Mouse (Mus musculus) CH12.LX (cell line): ENCODE measurements around the gene 1700016K19Rik. TPM values are rescaled to one million over a fixed set of nuclear protein-coding genes. Genes with fewer than 3 reads are reported as not detected.

Experiments
- DNase-seq: peaks from one replicate; pipeline ENCODE4 v3.0.0-alpha.2; 2013; ENCODE audit errors: extremely low read depth
- H3K27ac ChIP-seq: 2 replicates; pipeline ENCODE4 v1.5.1; 2012; ENCODE audit warnings: low read depth, mild to moderate bottlenecking, control low read depth, moderate library complexity; ENCODE audit not compliant: insufficient read depth
- H3K27me3 ChIP-seq: replicated peaks from 2 replicates; pipeline ENCODE3; 2012; ENCODE audit warnings: inconsistent platforms
- H3K36me3 ChIP-seq, 2 experiments: replicated peaks in 1 of 2; 2 replicates each; pipeline versions ENCODE3 to v1.6.1; 2012; ENCODE audit warnings: inconsistent platforms in 1 of 2, low read length in 1 of 2, mild to moderate bottlenecking in 1 of 2, mixed read lengths in 1 of 2, moderate library complexity in 1 of 2; ENCODE audit not compliant: control insufficient read depth in 1 of 2, insufficient read depth in 1 of 2
- H3K4me1 ChIP-seq, 2 experiments: 2 replicates each; pipeline ENCODE4 v1.6.1; 2012; ENCODE audit warnings: inconsistent platforms in 1 of 2, moderate library complexity in 1 of 2; ENCODE audit not compliant: insufficient read depth in 2 of 2, control insufficient read depth in 1 of 2
- H3K4me2 ChIP-seq: 2 replicates; pipeline ENCODE4 v1.6.1; 2012; ENCODE audit warnings: low read depth, mild to moderate bottlenecking, control low read depth; ENCODE audit not compliant: poor library complexity, insufficient read depth, severe bottlenecking
- H3K4me3 ChIP-seq, 3 experiments: fragments of 150-350 bp in 1 of 3; sonication (generic) in 1 of 3; replicated peaks in 1 of 3; 2 replicates each; pipeline versions ENCODE3 to v1.5.1; 2011 to 2012; ENCODE audit warnings: low read depth in 2 of 3, low read length in 2 of 3, mild to moderate bottlenecking in 2 of 3, moderate library complexity in 2 of 3, control low read depth in 1 of 3, improper control_type of control experiment in 1 of 3, inconsistent platforms in 1 of 3, mixed read lengths in 1 of 3; ENCODE audit not compliant: poor library complexity in 1 of 3
- H3K79me2 ChIP-seq: replicated peaks from 2 replicates; pipeline ENCODE4 v1.6.1; 2012; ENCODE audit warnings: mild to moderate bottlenecking, moderate library complexity; ENCODE audit not compliant: control insufficient read depth, poor library complexity, insufficient read depth, severe bottlenecking; ENCODE audit errors: extremely low read depth
- H3K9ac ChIP-seq: 2 replicates; pipeline ENCODE4 v1.6.1; 2012; ENCODE audit warnings: low read depth, mild to moderate bottlenecking, control low read depth, moderate library complexity; ENCODE audit not compliant: insufficient read depth
- H3K9me3 ChIP-seq: replicated peaks from 2 replicates; pipeline ENCODE3; 2012; ENCODE audit warnings: low read length, inconsistent platforms, mixed read lengths
- CHD1 ChIP-seq: IDR thresholded peaks from 2 replicates; pipeline ENCODE4 v1.6.1; 2012; ENCODE audit warnings: low read depth, low read length, improper control_type of control experiment, inconsistent platforms
- CHD2 ChIP-seq: IDR thresholded peaks from 2 replicates; pipeline ENCODE4 v1.6.1; 2011; ENCODE audit warnings: low read length, improper control_type of control experiment
- E2F4 ChIP-seq: IDR thresholded peaks from 2 replicates; pipeline ENCODE4 v1.6.1; 2011; ENCODE audit warnings: low read depth, low read length, improper control_type of control experiment; ENCODE audit not compliant: insufficient replicate concordance
- ELF1 ChIP-seq: IDR thresholded peaks from 2 replicates; pipeline ENCODE4 v1.6.1; 2014; ENCODE audit warnings: low read depth, mild to moderate bottlenecking, inconsistent platforms, low read length, improper control_type of control experiment
- EP300 ChIP-seq: IDR thresholded peaks from 2 replicates; pipeline ENCODE4 v1.6.1; 2011; ENCODE audit warnings: low read length, improper control_type of control experiment
- GABPA ChIP-seq: IDR thresholded peaks from 2 replicates; pipeline ENCODE4 v1.6.1; 2012; ENCODE audit warnings: low read depth, low read length, improper control_type of control experiment, inconsistent platforms; ENCODE audit not compliant: insufficient replicate concordance
- HCFC1 ChIP-seq: IDR thresholded peaks from 2 replicates; pipeline ENCODE4 v1.6.1; 2012; ENCODE audit warnings: low read depth, mild to moderate bottlenecking, inconsistent platforms, low read length, improper control_type of control experiment
- IRF4 ChIP-seq: IDR thresholded peaks from 2 replicates; pipeline ENCODE4 v1.6.1; 2014; ENCODE audit warnings: low read depth, mild to moderate bottlenecking, inconsistent platforms, low read length, improper control_type of control experiment
- JUN ChIP-seq: IDR thresholded peaks from 2 replicates; pipeline ENCODE4 v1.6.1; 2011; ENCODE audit warnings: low read depth, mild to moderate bottlenecking, low read length, improper control_type of control experiment, moderate library complexity; ENCODE audit not compliant: insufficient read depth
- JUND ChIP-seq: conservative IDR thresholded peaks from 2 replicates; pipeline ENCODE4 v1.6.1; 2011; ENCODE audit warnings: low read depth, low read length, improper control_type of control experiment
- MAZ ChIP-seq: IDR thresholded peaks from 2 replicates; pipeline ENCODE4 v1.6.1; 2012; ENCODE audit warnings: low read depth, mild to moderate bottlenecking, inconsistent platforms, low read length, improper control_type of control experiment, moderate library complexity
- MEF2A ChIP-seq: IDR thresholded peaks from 2 replicates; pipeline ENCODE4 v1.6.1; 2014; ENCODE audit warnings: low read depth, mild to moderate bottlenecking, inconsistent platforms, low read length, improper control_type of control experiment, borderline replicate concordance
- MXI1 ChIP-seq: IDR thresholded peaks from 2 replicates; pipeline ENCODE4 v1.6.1; 2011; ENCODE audit warnings: mild to moderate bottlenecking, low read depth, low read length, improper control_type of control experiment
- MYC ChIP-seq: IDR thresholded peaks from 2 replicates; pipeline ENCODE4 v1.6.1; 2011; ENCODE audit warnings: low read depth, mild to moderate bottlenecking, improper control_type of control experiment, low read length
- NELFE ChIP-seq: IDR thresholded peaks from 2 replicates; pipeline ENCODE4 v1.6.1; 2011; ENCODE audit warnings: low read depth, low read length, improper control_type of control experiment
- NRF1 ChIP-seq: IDR thresholded peaks from 2 replicates; pipeline ENCODE4 v1.6.1; 2014; ENCODE audit warnings: low read depth, mild to moderate bottlenecking, inconsistent platforms, low read length, improper control_type of control experiment, moderate library complexity
- POLR2A ChIP-seq: IDR thresholded peaks from 2 replicates; pipeline ENCODE4 v1.6.1; 2011; ENCODE audit warnings: low read depth, mild to moderate bottlenecking, improper control_type of control experiment, low read length
- POLR2AphosphoS2 ChIP-seq: IDR thresholded peaks from 2 replicates; pipeline ENCODE4 v1.6.1; 2011; ENCODE audit warnings: low read depth, low read length, improper control_type of control experiment
- RAD21 ChIP-seq: IDR thresholded peaks from 2 replicates; pipeline ENCODE4 v1.6.1; 2011; ENCODE audit warnings: low read depth, mild to moderate bottlenecking, low read length, improper control_type of control experiment, moderate library complexity
- RCOR1 ChIP-seq: conservative IDR thresholded peaks from 2 replicates; pipeline ENCODE4 v1.6.1; 2012; ENCODE audit warnings: low read depth, mild to moderate bottlenecking, inconsistent platforms, low read length, improper control_type of control experiment
- SIN3A ChIP-seq: IDR thresholded peaks from 2 replicates; pipeline ENCODE4 v1.6.1; 2012; ENCODE audit warnings: low read length, improper control_type of control experiment, inconsistent platforms
- SMC3 ChIP-seq: IDR thresholded peaks from 2 replicates; pipeline ENCODE4 v1.6.1; 2011; ENCODE audit warnings: low read depth, low read length, improper control_type of control experiment
- TCF12 ChIP-seq: IDR thresholded peaks from 2 replicates; pipeline ENCODE4 v1.6.1; 2014; ENCODE audit warnings: low read depth, mild to moderate bottlenecking, inconsistent platforms, low read length, improper control_type of control experiment
- USF1 ChIP-seq: IDR thresholded peaks from 2 replicates; pipeline ENCODE4 v1.6.1; 2014; ENCODE audit warnings: low read depth, mild to moderate bottlenecking, inconsistent platforms, low read length, improper control_type of control experiment
- USF2 ChIP-seq: conservative IDR thresholded peaks from 2 replicates; pipeline ENCODE4 v1.6.1; 2011; ENCODE audit warnings: low read depth, low read length, improper control_type of control experiment
- ZKSCAN1 ChIP-seq: IDR thresholded peaks from 2 replicates; pipeline ENCODE4 v1.6.1; 2012; ENCODE audit warnings: low read depth, inconsistent platforms, low read length, improper control_type of control experiment, borderline replicate concordance
- ZMIZ1 ChIP-seq: IDR thresholded peaks from 2 replicates; pipeline ENCODE4 v1.6.1; 2012; ENCODE audit warnings: low read depth, mild to moderate bottlenecking, inconsistent platforms, low read length, improper control_type of control experiment
- dilution Hi-C: fragments of 300-500 bp; cut with MboI; formaldehyde crosslinking; loops from 2 replicates; pipeline ENCODE4 v1.14.3; 2020; ENCODE audit warnings: low sequenced_read_pairs; ENCODE audit not compliant: extremely low pct_unique_long_range_greater_than_20kb, extremely low pct_ligation_motif_present
- in situ Hi-C: fragments of 300-500 bp; cut with MboI; formaldehyde crosslinking; loops from 3 replicates; pipeline ENCODE4 v1.14.3; 2019; ENCODE audit warnings: low sequenced_read_pairs, low pct_ligation_motif_present, low pct_unique_long_range_greater_than_20kb, mixed read lengths
- polyA plus RNA-seq: library from polyadenylated mRNA; unstranded; fragments of >175 nt; gene quantifications from 2 replicates; pipeline ENCODE4 v1.2.1, GENCODE M21; 2012; ENCODE audit warnings: low read depth; ENCODE audit not compliant: insufficient read length
- total RNA-seq, 2 experiments: library from RNA; depleted of rRNA; stranded (reverse); fragments of 300-350 nt in 1 of 2; fragments of >200 nt in 1 of 2; gene quantifications; 2 replicates each; pipeline ENCODE4 v1.2.3; 2012 to 2014

Gene 1700016K19Rik
- total and polyA plus RNA-seq, 3 experiments: 0.76 TPM; not detected in 2

- peaks cover 87% of the 10 kb centered on the region for H3K27me3 ChIP-seq
- no peak overlapping the region for H3K27ac ChIP-seq
- dilution Hi-C loops (no loop called here), in situ Hi-C loops (loop anchor here (10.0 kb wide), 1 partner anchor 128 kb away; no protein-coding TSS in a partner anchor)
- peak overlapping the region; percentile 52 for H3K4me2 ChIP-seq
- H3K9ac ChIP-seq: no peak overlapping the region
- H3K4me1 ChIP-seq: peaks cover 0 to 6% of the 10 kb centered on the region in 2 experiments; a peak in 2 of 4 replicates
- no peaks in the 10 kb centered on the region for H3K36me3 ChIP-seq
- no peak for DNase-seq
- no peaks in the 10 kb centered on the region for H3K9me3 ChIP-seq
- H3K79me2 ChIP-seq: no peaks in the 10 kb centered on the region
- TF ChIP-seq POLR2AphosphoS2 (no peak), USF1 (no peak), CHD1 (no peak), MEF2A (no peak), ZKSCAN1 (no peak), ELF1 (no peak)
- TF ChIP-seq, all 38 proteins: peak for 0
- H3K4me3 ChIP-seq: no peak overlapping the region
These were observed 26.9 kb downstream of the 1700016K19Rik start for GRCm38 (mm10) chr11:76026527-76027138.

GRCm38 (mm10) chr11:76027139-76028071 is 27.7 kb downstream of the 1700016K19Rik start, which contains the start of gene Rflnb:
Gene Rflnb, minus strand, starts transcription at chr11:76027782.
- Histone ChIP-seq H3K27me3 (peaks cover 88% of the 10 kb centered on the region), H3K4me2 (peak within 1 kb of the TSS; percentile 52), H3K36me3 (no peaks in the 10 kb centered on the region), H3K4me3 (peak within 1 kb of the TSS; percentile 44 to 61 (median 51)), H3K79me2 (no peaks in the 10 kb centered on the region), H3K4me1 (peaks cover 0 to 6% of the 10 kb centered on the region in 2 experiments; a peak in 1 of 4 replicates), H3K9ac (peak within 1 kb of the TSS; percentile 5; the same call in 1 of the 2 replicates), H3K9me3 (no peaks in the 10 kb centered on the region), H3K27ac (no peak within 1 kb of the TSS)
- DNase-seq: peak; percentile 49
- in situ Hi-C loops: loop anchor here (10.0 kb wide), 1 partner anchor 127 kb away; no protein-coding TSS in a partner anchor
- dilution Hi-C loops: no loop called here
- TF ChIP-seq NRF1 (peak; percentile 57), CHD2 (no peak), MXI1 (no peak), USF2 (no peak), TCF12 (0 out of 2 replicates have a peak, but pooled peaks have one; percentile 22), E2F4 (no peak), GABPA (no peak), RAD21 (peak; percentile 32), SMC3 (peak; percentile 40), ZMIZ1 (0 out of 2 replicates have a peak, but pooled peaks have one; percentile 30), NELFE (0 out of 2 replicates have a peak, but pooled peaks have one; percentile 30), POLR2A (peak; percentile 50; the same call in 1 of the 2 replicates), ZKSCAN1 (no peak), IRF4 (0 out of 2 replicates have a peak, but pooled peaks have one; percentile 12), JUND (no peak), MYC (no peak), USF1 (no peak), HCFC1 (no peak), MAZ (peak; percentile 31; the same call in 1 of the 2 replicates), JUN (no peak), RCOR1 (no peak; the same call in 1 of the 2 replicates), SIN3A (peak; percentile 35; the same call in 1 of the 2 replicates), CHD1 (peak; percentile 54; the same call in 1 of the 2 replicates), EP300 (no peak)
